Mouse (Mus musculus) right cerebral cortex, adult 18-20 months (tissue): ENCODE results near the gene Dmrtc1c1.
"Not testable (repeated sequence)": the region's sequence is repeated elsewhere in the genome, so short reads cannot be mapped to it uniquely, and the experiment has no call there.

Experiments
- DNase-seq: peaks from one replicate; pipeline ENCODE4 v3.0.0; 2022; ENCODE audit warnings: mixed read lengths

The Dmrtc1c1 gene

DNA sequence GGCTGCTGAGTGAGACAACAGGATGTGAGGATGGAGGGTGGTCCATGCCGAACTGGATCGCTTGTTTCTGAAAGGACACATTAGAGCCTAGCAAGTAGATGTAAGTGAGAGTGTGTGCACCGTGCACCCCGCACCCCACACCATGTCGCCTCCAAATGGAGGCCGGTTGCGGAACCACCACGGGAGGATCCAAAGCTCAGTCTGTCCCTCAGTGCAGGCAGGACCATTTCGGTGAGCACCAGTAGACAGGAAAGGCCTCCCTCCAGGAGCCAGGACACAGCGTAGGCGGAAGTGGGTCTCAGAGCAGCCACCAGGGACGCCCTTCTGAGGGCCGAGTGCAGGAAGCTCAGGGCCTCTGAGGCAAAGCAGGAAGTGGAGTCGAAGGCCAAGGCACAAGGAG, at the start of gene Dmrtc1c1:
TSS of gene Dmrtc1c1 (plus strand) at position 301 of the 400 bp plus-strand sequence.
- not testable (repeated sequence) for DNase-seq

DNA sequence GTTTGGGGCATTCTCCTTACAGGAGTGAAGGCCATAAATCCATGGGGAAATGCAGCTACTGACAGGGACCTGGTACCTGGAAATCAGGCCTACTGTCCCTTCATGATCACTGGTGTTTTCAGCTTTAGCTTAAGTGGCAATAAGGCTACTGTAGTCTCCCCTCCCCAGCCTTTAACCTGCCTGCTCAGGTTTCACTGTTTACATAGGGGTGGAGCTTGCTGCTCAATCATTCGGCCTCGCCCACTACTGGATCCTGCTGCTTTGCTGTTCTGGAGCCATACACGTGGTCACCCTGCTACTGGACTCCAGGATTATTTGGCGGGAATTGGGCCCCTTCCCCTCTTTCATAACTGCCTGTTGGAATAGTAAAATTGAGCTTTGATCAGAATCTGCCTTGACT, 36.9 kb upstream of the Dmrtc1c1 start:
- DNase-seq: no peak

DNA sequence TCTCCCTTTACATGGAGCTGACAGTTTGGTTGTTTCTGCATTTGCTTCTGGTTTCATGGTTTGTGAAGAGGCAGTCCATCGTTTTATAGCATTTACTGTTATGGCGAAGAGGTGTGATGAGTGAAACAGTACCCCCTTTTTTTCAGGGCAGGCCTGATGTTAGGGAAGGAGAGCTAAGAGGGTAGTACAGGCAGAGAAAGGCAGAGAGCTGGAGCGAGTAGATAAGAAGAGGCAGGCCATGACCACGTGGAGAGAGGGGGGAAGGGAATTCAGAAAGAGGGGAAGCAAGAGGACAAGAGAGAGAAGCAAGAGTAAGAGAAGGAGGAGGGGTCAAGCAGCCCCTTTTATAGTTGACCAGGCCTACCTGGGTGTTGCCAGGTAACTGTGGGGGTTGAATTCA, 9.5 kb downstream of the Dmrtc1c1 start:
- DNase-seq: no peak

GRCm38 (mm10) chrX:102854516-102854915, 51.8 kb downstream of the Dmrtc1c1 start, which contains the start of gene Dmrtc1c2:
Gene Dmrtc1c2, minus strand, starts transcription at chrX:102854616.
- DNase-seq: not testable (repeated sequence)
